Mouse (Mus musculus) heart, postnatal 0 days (tissue): Measurements from ENCODE around the gene Orm3. TPM values are rescaled to one million over a fixed set of nuclear protein-coding genes. Genes with fewer than 3 reads are reported as not detected.
A peak's percentile ranks its signal among the peaks of the same experiment; 100 is the strongest.
"Not testable (repeated sequence)": the region's sequence is repeated elsewhere in the genome, so short reads cannot be mapped to it uniquely, and the experiment has no call there.

Experiments used
- ATAC-seq: fragments of 200-750 bp; cut with Nextera tagmentation; 2 replicates; pipeline ENCODE4 v1.8.0; 2017; ENCODE audit warnings: low read depth, moderate number of reproducible peaks, moderate library complexity; ENCODE audit not compliant: insufficient read depth
- DNase-seq: peaks from one replicate; pipeline ENCODE4 v3.0.0-alpha.2; 2016; ENCODE audit warnings: low spot score
- H3K27ac ChIP-seq: fragments of 300-500 bp; sonication (generic); 2 replicates; pipeline ENCODE4 v1.5.1; 2014; ENCODE audit warnings: low read depth, mild to moderate bottlenecking
- H3K27me3 ChIP-seq: fragments of 300-500 bp; sonication (generic); 2 replicates; pipeline ENCODE4 v1.6.1; 2014; ENCODE audit warnings: low read length, mixed read lengths; ENCODE audit not compliant: control insufficient read depth, insufficient read depth
- H3K36me3 ChIP-seq: fragments of 300-500 bp; sonication (generic); replicated peaks from 2 replicates; pipeline ENCODE4 v1.6.1; 2014; ENCODE audit warnings: low read length, mixed read lengths; ENCODE audit not compliant: control insufficient read depth, insufficient read depth
- H3K4me1 ChIP-seq: fragments of 300-500 bp; sonication (generic); 2 replicates; pipeline ENCODE4 v1.6.1; 2014; ENCODE audit warnings: antibody characterized with exemption; ENCODE audit not compliant: control insufficient read depth, insufficient read depth
- H3K4me2 ChIP-seq: fragments of 300-500 bp; sonication (generic); 2 replicates; pipeline ENCODE4 v1.6.1; 2014; ENCODE audit warnings: low read depth, mild to moderate bottlenecking, low read length, moderate library complexity
- H3K4me3 ChIP-seq: fragments of 300-500 bp; sonication (generic); 2 replicates; pipeline ENCODE4 v1.5.1; 2014; ENCODE audit warnings: low read depth, low read length
- H3K9ac ChIP-seq: fragments of 300-500 bp; sonication (generic); replicated peaks from 2 replicates; pipeline ENCODE4 v1.6.1; 2014; ENCODE audit warnings: low read depth, low read length, mixed read lengths
- H3K9me3 ChIP-seq: fragments of 300-500 bp; sonication (generic); replicated peaks from 2 replicates; pipeline ENCODE4 v1.6.1; 2016; ENCODE audit warnings: low read length; ENCODE audit not compliant: control insufficient read depth
- CTCF ChIP-seq: IDR thresholded peaks from 2 replicates; pipeline ENCODE4 v1.5.1; 2016; ENCODE audit warnings: antibody characterized with exemption, control low read depth, low read depth
- EP300 ChIP-seq: IDR thresholded peaks from 2 replicates; pipeline ENCODE4 v1.6.1; 2016; ENCODE audit warnings: antibody characterized with exemption, low read depth
- WGBS: fragments of 180-500 bp; shearing (Covaris S2); extraction: QIAGEN DNeasy Blood & Tissue Kit; methylation state at CpG from one replicate; pipeline ENCODE4 v1.1.7; 2014; 5-methylcytosine and 5-hydroxymethylcytosine counted together
- polyA plus RNA-seq: library from polyadenylated mRNA; unstranded; fragments of >200 nt; fragmentation: Nextera tagmentation; extraction: Ambion mirVana; gene quantifications from 2 replicates; pipeline ENCODE4 v1.2.1, GENCODE M21; 2015
- total RNA-seq: library from RNA; depleted of rRNA; stranded (reverse); fragments of >200 nt; gene quantifications from 2 replicates; pipeline ENCODE4 v1.2.3, GENCODE M21; 2014; ENCODE audit warnings: low replicate concordance

Orm3 gene
- total and polyA plus RNA-seq, 2 experiments from 2014 or later, result not detected

DNA sequence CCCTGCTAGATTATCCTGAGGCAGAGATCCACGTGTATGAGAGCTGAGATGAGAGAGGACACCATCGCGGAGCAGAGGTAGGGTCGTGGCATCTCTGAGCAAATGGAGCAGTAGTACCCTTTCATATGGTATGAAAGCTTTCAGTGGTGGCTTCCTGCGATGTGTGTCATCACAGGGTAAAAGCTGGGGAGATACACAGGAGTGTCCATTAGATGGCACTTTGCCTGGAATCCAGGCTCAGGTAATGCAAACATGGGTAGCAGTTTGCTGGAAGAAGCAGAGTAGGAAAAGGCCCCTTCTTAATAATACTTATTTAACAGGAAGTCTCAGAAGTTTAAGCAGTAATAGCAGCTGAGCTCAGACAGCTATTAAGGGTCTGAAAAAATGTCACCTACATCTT lies 41.9 kb upstream of the Orm3 start:
- Histone ChIP-seq H3K27ac (no peak overlapping the region), H3K4me1 (peaks cover 11% of the 10 kb centered on the region; the same call in 1 of the 2 replicates), H3K36me3 (no peaks in the 10 kb centered on the region), H3K9me3 (no peaks in the 10 kb centered on the region), H3K27me3 (no peaks in the 10 kb centered on the region), H3K4me2 (no peak overlapping the region), H3K4me3 (no peak overlapping the region), H3K9ac (no peak overlapping the region)
- TF ChIP-seq CTCF (no peak), EP300 (no peak)
- ATAC-seq (no peak), DNase-seq (no peak)
- 76% methylated on average over 5 of the region's 5 CpGs for WGBS

DNA sequence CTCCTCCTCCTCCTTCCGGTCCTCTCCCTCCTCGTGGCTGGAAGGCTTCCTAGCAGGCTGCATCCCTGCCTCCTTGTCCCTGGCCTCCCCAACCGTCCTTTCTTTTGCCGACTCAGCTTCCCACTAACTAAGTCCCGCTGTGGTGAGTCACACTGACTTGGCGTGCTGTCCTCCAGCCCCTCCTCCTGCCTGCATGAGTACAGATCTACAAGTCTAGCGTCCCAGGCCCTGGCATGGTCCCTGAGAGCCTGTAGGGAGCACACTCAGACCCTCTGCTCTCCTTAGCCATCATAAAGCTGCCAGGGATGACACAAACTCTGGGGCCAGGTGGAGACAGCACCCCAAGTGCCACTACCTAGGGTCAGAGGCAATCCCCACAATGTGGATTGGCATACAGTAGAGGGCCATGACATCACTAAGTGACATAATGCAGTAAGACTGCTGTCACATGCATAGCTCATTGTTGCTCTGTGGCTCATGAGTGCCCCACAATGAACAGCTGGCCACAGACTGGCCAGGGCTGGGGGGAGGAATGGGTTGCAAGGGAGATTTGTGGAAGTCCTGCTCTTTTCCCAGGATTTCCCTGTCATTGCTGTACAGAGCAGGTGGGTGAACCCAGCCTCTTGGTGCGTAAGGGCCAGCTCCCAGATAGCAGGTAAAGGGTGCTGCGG lies 39.8 kb upstream of the Orm3 start:
- ATAC-seq (peak; percentile 63), DNase-seq (peak; percentile 48)
- 44% methylated on average over 9 of the region's 9 CpGs for WGBS
- Histone ChIP-seq H3K27me3 (no peaks in the 10 kb centered on the region), H3K4me1 (0 out of 2 replicates have a peak, but pooled peaks cover 4% of the 10 kb centered on the region), H3K4me2 (no peak overlapping the region), H3K27ac (peak overlapping the region; percentile 25; the same call in 1 of the 2 replicates), H3K4me3 (no peak overlapping the region), H3K9me3 (no peaks in the 10 kb centered on the region), H3K9ac (no peak overlapping the region), H3K36me3 (peaks cover under 1% of the 10 kb centered on the region; the same call in 1 of the 2 replicates)
- TF ChIP-seq EP300, result no peak
- TF ChIP-seq CTCF, result no peak

DNA sequence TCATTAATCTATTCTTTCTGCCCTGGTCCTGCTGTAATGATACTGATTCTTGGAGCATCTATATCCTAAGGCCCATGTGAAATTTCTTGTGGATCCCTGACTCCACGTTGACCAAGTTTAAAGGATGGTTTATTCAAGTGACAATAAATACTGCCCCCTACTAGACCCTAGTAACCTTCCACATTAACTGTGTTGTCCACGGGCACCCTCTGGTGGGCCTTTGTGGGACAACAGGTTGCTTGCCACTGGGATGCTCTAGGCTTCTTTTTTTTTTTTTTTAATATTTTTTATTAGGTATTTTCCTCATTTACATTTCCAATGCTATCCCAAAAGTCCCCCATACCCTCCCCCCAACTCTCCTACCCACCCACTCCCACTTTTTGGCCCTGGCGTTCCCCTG lies 36.4 kb upstream of the Orm3 start:
- TF ChIP-seq CTCF, result peak; percentile 81
- H3K9me3 ChIP-seq, H3K4me3 ChIP-seq, ATAC-seq, H3K27ac ChIP-seq, H3K4me1 ChIP-seq, H3K9ac ChIP-seq, H3K4me2 ChIP-seq, H3K27me3 ChIP-seq: not testable (repeated sequence)
- DNase-seq, result peak; percentile 26
- H3K36me3 ChIP-seq, result peaks cover 18% of the 10 kb centered on the region
- WGBS, result 24% methylated on average over 3 of the region's 3 CpGs

DNA sequence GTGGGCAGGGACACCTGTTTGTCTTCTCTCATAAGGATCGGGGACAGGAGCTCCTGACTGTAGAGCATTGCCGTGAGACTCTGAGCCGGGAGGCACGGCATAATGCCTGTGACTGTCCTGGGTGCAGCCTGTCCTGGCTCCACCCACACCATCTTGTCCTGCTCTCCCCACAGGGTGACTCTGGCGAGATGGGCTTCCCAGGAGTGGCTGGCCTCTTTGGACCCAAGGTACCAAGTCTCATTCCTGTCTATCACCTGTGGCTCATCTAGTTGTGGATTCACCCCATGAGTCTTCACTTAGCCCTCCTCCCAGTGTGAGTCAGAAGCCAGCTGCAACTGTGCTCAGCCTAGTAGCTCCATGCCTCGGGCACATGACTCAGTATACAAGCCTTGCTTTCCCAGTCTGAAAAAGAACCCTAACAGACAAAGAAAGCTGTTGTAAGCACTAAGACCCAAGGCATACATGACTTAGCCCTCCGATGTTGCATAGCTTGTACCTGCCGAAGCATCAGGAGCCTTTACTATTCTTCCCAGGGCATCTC lies 32.6 kb upstream of the Orm3 start:
- DNase-seq (no peak), ATAC-seq (no peak)
- no peak overlapping the region for H3K4me2 ChIP-seq
- no peaks in the 10 kb centered on the region for H3K9me3 ChIP-seq
- no peaks in the 10 kb centered on the region for H3K27me3 ChIP-seq
- H3K4me3 ChIP-seq, result no peak overlapping the region
- H3K27ac ChIP-seq, result no peak overlapping the region
- 66% methylated on average over 8 of the region's 8 CpGs for WGBS
- TF ChIP-seq CTCF (no peak), EP300 (no peak)
- H3K9ac ChIP-seq, result no peak overlapping the region
- no peaks in the 10 kb centered on the region for H3K4me1 ChIP-seq
- peaks cover 18% of the 10 kb centered on the region for H3K36me3 ChIP-seq

DNA sequence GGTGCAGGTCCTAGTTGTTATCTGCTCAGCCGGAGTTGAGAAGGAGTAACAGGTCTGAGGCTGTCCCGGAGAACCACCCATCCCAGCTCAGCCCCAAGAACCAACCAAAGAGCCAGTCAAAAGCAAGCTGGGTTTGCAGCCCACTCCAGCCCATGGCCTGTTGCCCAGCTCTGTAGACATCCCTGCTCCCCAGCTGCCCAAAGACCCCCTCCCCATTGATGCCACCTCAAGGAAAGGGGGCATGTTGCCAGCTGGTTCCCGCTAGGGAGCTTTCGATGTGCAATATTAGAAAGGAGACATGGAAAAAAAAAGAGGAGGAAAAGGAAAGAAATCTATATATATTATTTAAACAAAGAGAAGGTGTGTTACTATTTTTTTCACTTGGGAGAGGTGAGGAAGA lies 22.6 kb upstream of the Orm3 start:
- Histone ChIP-seq H3K27ac (no peak overlapping the region), H3K9ac (no peak overlapping the region), H3K4me2 (no peak overlapping the region), H3K27me3 (no peaks in the 10 kb centered on the region), H3K4me1 (no peaks in the 10 kb centered on the region), H3K9me3 (no peaks in the 10 kb centered on the region), H3K4me3 (no peak overlapping the region), H3K36me3 (peaks cover 11% of the 10 kb centered on the region; the same call in 1 of the 2 replicates)
- WGBS, result 86% methylated on average over 4 of the region's 4 CpGs
- DNase-seq (no peak), ATAC-seq (no peak)
- no peak for TF ChIP-seq CTCF
- no peak for TF ChIP-seq EP300
